Mouse (Mus musculus) cerebellum, postnatal 10 days (tissue): ENCODE data around the gene Gm5129.

Experiments
- DNase-seq, 2 experiments: peaks; one replicate each; pipeline ENCODE4 v3.0.0; 2021; ENCODE audit warnings: mixed read lengths in 2 of 2

Gm5129 gene

DNA sequence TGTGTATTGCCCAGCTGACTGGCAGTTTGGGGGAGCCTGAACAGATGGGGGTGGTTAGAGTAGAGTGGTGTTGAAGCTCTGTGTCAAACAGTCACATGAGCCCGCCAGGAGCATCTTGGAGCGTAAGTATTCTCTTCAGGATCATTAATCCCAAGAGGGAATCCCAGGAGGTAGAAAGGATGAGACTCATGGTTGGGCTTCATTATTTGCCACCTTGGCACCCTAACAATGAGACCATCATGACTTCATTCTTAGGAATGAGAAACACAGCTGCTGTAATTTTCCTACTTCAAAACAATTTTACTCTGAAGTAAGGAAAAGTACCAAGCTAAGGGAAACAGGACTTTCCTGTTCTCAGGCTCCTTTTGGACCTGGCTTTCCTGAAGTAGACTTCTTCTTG is 10.4 kb downstream of the Gm5129 start:
- DNase-seq, result no peak

- DNase-seq, result no peak
Measured at GRCm38 (mm10) chr5:29721159-29721558, 14.6 kb downstream of the Gm5129 start.

GRCm38 (mm10) chr5:29712906-29713305 is 22.8 kb downstream of the Gm5129 start:
- DNase-seq, result no peak

- DNase-seq, result no peak
Measured at GRCm38 (mm10) chr5:29711631-29712030, 24.1 kb downstream of the Gm5129 start.

GRCm38 (mm10) chr5:29708258-29708657 is 27.5 kb downstream of the Gm5129 start:
- no peak for DNase-seq

DNA sequence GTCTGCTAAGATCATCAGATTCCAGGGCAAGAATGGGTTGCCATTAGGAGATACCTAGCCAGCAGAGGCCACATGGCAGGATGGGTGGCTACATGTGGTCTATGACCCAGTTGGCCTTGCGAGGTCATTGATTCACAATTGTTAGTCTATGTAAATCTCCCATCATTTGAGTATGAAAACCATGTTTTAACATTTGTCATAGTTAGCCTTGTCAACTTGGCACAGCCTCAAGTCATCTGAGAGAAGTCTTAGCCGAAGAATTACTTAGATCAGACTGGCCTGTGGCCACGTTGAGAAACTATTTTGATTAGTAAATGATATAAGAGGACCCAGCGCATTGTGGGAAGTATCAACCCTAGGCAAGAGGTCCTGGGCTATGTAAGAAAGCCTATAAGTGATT is 28.5 kb downstream of the Gm5129 start:
- DNase-seq, result no peak

GRCm38 (mm10) chr5:29699520-29700202 is 36.1 kb downstream of the Gm5129 start:
- no peak for DNase-seq

- DNase-seq, result no peak
Measured at GRCm38 (mm10) chr5:29698493-29698892, 37.2 kb downstream of the Gm5129 start.

GRCm38 (mm10) chr5:29688352-29688751 is 47.4 kb downstream of the Gm5129 start:
- no peak for DNase-seq

- peak; percentile 60 to 67 for DNase-seq
Measured at GRCm38 (mm10) chr5:29687671-29688070, 48.1 kb downstream of the Gm5129 start.
